Mouse (Mus musculus): ENCODE measurements at regions not wholly inside any gene's neighbourhood (a gene's known extent, or its start where the extent isn't known, plus 50 kb on each side); places are given as distances from the start of the nearest gene placed in this dataset.

- Histone ChIP-seq H3K79me2 (replicated peaks; ENCODE audit: control insufficient read depth, insufficient read depth, low read length) (no peaks in the 10 kb centered on the region), H3K27ac (no peak overlapping the region), H3K27me3 (ENCODE audit: control insufficient read depth, insufficient read depth, low read length) (no peaks in the 10 kb centered on the region), H3K4me1 (ENCODE audit: control insufficient read depth, insufficient read depth, low read length) (no peaks in the 10 kb centered on the region), H3K36me3 (ENCODE audit: control insufficient read depth, insufficient read depth, low read length) (no peaks in the 10 kb centered on the region), H3K4me3 (no peak overlapping the region), H3K9ac (ENCODE audit: low read depth, low read length) (no peak overlapping the region)
- TF ChIP-seq EP300 (IDR thresholded peaks at IDR 0.05; ENCODE audit: insufficient read depth, low read depth, low read length) (no peak), CTCF (IDR thresholded peaks at IDR 0.05) (no peak), POLR2A (IDR thresholded peaks at IDR 0.05; ENCODE audit: insufficient read depth, low read depth, low read length) (no peak)
- no peak for DNase-seq
- intact Hi-C loops (cut with DNase I) = no loop called here
- 54% methylated on average over 2 of the region's 2 CpGs for WGBS
Observed at GRCm38 (mm10) chr1:150160314-150160713, 60.5 kb downstream of the Ptgs2 start.

- no peak for TF ChIP-seq POLR2A (IDR thresholded peaks at IDR 0.05; ENCODE audit: insufficient read depth, low read depth, low read length)
- no peak for TF ChIP-seq CTCF (IDR thresholded peaks at IDR 0.05)
- no peak for TF ChIP-seq EP300 (IDR thresholded peaks at IDR 0.05; ENCODE audit: insufficient read depth, low read depth, low read length)
- H3K27ac ChIP-seq = no peak overlapping the region
- no peaks in the 10 kb centered on the region for H3K79me2 ChIP-seq (replicated peaks; ENCODE audit: control insufficient read depth, insufficient read depth, low read length)
- no peaks in the 10 kb centered on the region for H3K27me3 ChIP-seq (ENCODE audit: control insufficient read depth, insufficient read depth, low read length)
- no peaks in the 10 kb centered on the region for H3K4me1 ChIP-seq (ENCODE audit: control insufficient read depth, insufficient read depth, low read length)
- DNase-seq = peak in 1 of 2 experiments; percentile 10
- H3K4me3 ChIP-seq = no peak overlapping the region
- no peaks in the 10 kb centered on the region for H3K36me3 ChIP-seq (ENCODE audit: control insufficient read depth, insufficient read depth, low read length)
- intact Hi-C loops (cut with DNase I) = no loop called here
- no peak overlapping the region for H3K9ac ChIP-seq (ENCODE audit: low read depth, low read length)
- 66% methylated on average over 17 of the region's 17 CpGs for whole genome bisulfite sequencing
Observed at GRCm38 (mm10) chr1:150164890-150165596, 65.2 kb downstream of the Ptgs2 start.

GRCm38 (mm10) chr1:150165597-150165973 is 65.8 kb downstream of the Ptgs2 start:
- intact Hi-C loops (cut with DNase I) = no loop called here
- Histone ChIP-seq H3K36me3 (ENCODE audit: control insufficient read depth, insufficient read depth, low read length) (no peaks in the 10 kb centered on the region), H3K4me3 (no peak overlapping the region), H3K79me2 (replicated peaks; ENCODE audit: control insufficient read depth, insufficient read depth, low read length) (no peaks in the 10 kb centered on the region), H3K4me1 (ENCODE audit: control insufficient read depth, insufficient read depth, low read length) (no peaks in the 10 kb centered on the region), H3K27ac (no peak overlapping the region), H3K27me3 (ENCODE audit: control insufficient read depth, insufficient read depth, low read length) (no peaks in the 10 kb centered on the region), H3K9ac (ENCODE audit: low read depth, low read length) (no peak overlapping the region)
- WGBS = 74% methylated on average over 7 of the region's 7 CpGs
- TF ChIP-seq EP300 (IDR thresholded peaks at IDR 0.05; ENCODE audit: insufficient read depth, low read depth, low read length) (no peak), POLR2A (IDR thresholded peaks at IDR 0.05; ENCODE audit: insufficient read depth, low read depth, low read length) (no peak)
- no peak for DNase-seq

GRCm38 (mm10) chr1:150167172-150167571 is 67.3 kb downstream of the Ptgs2 start:
- no peak for TF ChIP-seq POLR2A (IDR thresholded peaks at IDR 0.05; ENCODE audit: insufficient read depth, low read depth, low read length)
- TF ChIP-seq CTCF (IDR thresholded peaks at IDR 0.05) = no peak
- no peak for TF ChIP-seq EP300 (IDR thresholded peaks at IDR 0.05; ENCODE audit: insufficient read depth, low read depth, low read length)
- H3K4me1 ChIP-seq (ENCODE audit: control insufficient read depth, insufficient read depth, low read length) = no peaks in the 10 kb centered on the region
- no peak overlapping the region for H3K27ac ChIP-seq
- no peak for DNase-seq
- H3K36me3 ChIP-seq (ENCODE audit: control insufficient read depth, insufficient read depth, low read length) = no peaks in the 10 kb centered on the region
- intact Hi-C loops (cut with DNase I) = no loop called here
- H3K79me2 ChIP-seq (replicated peaks; ENCODE audit: control insufficient read depth, insufficient read depth, low read length) = no peaks in the 10 kb centered on the region
- no peak overlapping the region for H3K4me3 ChIP-seq
- no peaks in the 10 kb centered on the region for H3K27me3 ChIP-seq (ENCODE audit: control insufficient read depth, insufficient read depth, low read length)
- no peak overlapping the region for H3K9ac ChIP-seq (ENCODE audit: low read depth, low read length)

- Histone ChIP-seq H3K27me3 (ENCODE audit: control insufficient read depth, insufficient read depth, low read length) (no peaks in the 10 kb centered on the region), H3K9ac (ENCODE audit: low read depth, low read length) (no peak overlapping the region), H3K27ac (no peak overlapping the region), H3K4me1 (ENCODE audit: control insufficient read depth, insufficient read depth, low read length) (no peaks in the 10 kb centered on the region), H3K4me3 (no peak overlapping the region), H3K36me3 (ENCODE audit: control insufficient read depth, insufficient read depth, low read length) (no peaks in the 10 kb centered on the region), H3K79me2 (replicated peaks; ENCODE audit: control insufficient read depth, insufficient read depth, low read length) (no peaks in the 10 kb centered on the region)
- intact Hi-C loops (cut with DNase I) = no loop called here
- 53% methylated on average over 3 of the region's 3 CpGs for WGBS
- TF ChIP-seq CTCF (IDR thresholded peaks at IDR 0.05) (no peak), POLR2A (IDR thresholded peaks at IDR 0.05; ENCODE audit: insufficient read depth, low read depth, low read length) (no peak), EP300 (IDR thresholded peaks at IDR 0.05; ENCODE audit: insufficient read depth, low read depth, low read length) (no peak)
- DNase-seq = no peak
Observed at GRCm38 (mm10) chr1:150174204-150174603, 74.4 kb downstream of the Ptgs2 start.

GRCm38 (mm10) chr1:150177029-150177740 is 77.4 kb downstream of the Ptgs2 start:
- Histone ChIP-seq H3K9ac (ENCODE audit: low read depth, low read length) (no peak overlapping the region), H3K4me1 (ENCODE audit: control insufficient read depth, insufficient read depth, low read length) (no peaks in the 10 kb centered on the region), H3K4me3 (no peak overlapping the region), H3K79me2 (replicated peaks; ENCODE audit: control insufficient read depth, insufficient read depth, low read length) (no peaks in the 10 kb centered on the region), H3K27ac (no peak overlapping the region), H3K36me3 (ENCODE audit: control insufficient read depth, insufficient read depth, low read length) (no peaks in the 10 kb centered on the region), H3K27me3 (ENCODE audit: control insufficient read depth, insufficient read depth, low read length) (no peaks in the 10 kb centered on the region)
- no peak for DNase-seq
- intact Hi-C loops (cut with DNase I) = no loop called here
- WGBS = 72% methylated on average over 1 of the region's 1 CpGs
- TF ChIP-seq POLR2A (IDR thresholded peaks at IDR 0.05; ENCODE audit: insufficient read depth, low read depth, low read length) (no peak), CTCF (IDR thresholded peaks at IDR 0.05) (no peak), EP300 (IDR thresholded peaks at IDR 0.05; ENCODE audit: insufficient read depth, low read depth, low read length) (no peak)
